Mouse (Mus musculus): ENCODE results near the gene Tmem176b. TPM values are rescaled to one million over a fixed set of nuclear protein-coding genes. Genes with fewer than 3 reads are reported as not detected.

Tmem176b gene
- polyA plus RNA-seq, 3 experiments from 2014 or later: 28.1 to 42.7 (median 29.5) TPM

GRCm38 (mm10) chr6:48785601-48786000 lies 55.7 kb downstream of the Tmem176b start:
- ATAC-seq: no peak

DNA sequence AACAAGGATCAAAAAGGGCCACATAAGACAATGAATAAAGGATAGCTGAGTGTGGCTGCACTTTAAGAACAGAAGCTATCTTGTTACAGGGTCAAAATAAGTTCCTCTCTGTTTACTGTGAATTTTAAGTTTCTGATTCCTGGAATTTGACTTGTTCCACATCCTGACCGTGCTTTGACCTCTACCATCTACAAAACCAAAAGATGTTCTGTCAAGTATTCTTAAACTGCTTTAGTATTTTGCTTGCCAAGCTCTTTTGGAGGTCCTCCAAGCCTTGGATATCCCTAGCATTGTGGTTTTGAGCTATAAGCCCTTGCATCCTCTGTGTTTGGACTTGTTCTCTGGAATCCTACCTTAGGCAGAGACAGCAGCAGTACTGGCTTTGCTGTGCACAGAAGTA lies 56.1 kb downstream of the Tmem176b start:
- ATAC-seq: peak; percentile 32

- ATAC-seq: no peak
Observed at GRCm38 (mm10) chr6:48784406-48784805, 56.9 kb downstream of the Tmem176b start.

Other genes starting within 250 kb of the Tmem176b start
- 1 to 10 TPM; 2.7 to 6.3 (median 2.9) TPM for gene Repin1, start 247.6 kb downstream of the Tmem176b start, polyA plus RNA-seq (2017; shearing (Covaris generic))
- 1 to 10 TPM in 1 of 3 experiments, not detected in 2; 2.7 TPM for gene Gm44965, start 247.6 kb downstream of the Tmem176b start, polyA plus RNA-seq (2017; shearing (Covaris generic))
- gene Zfp775, start 239.4 kb downstream of the Tmem176b start, polyA plus RNA-seq (2017; shearing (Covaris generic)): 1 to 10 TPM; 4.5 to 7.7 (median 7.3) TPM
- 1 to 10 TPM in 2 of 3 experiments, under 1 TPM in 1; 0.40 to 2.2 (median 2.1) TPM for gene AI854703, start 214.7 kb downstream of the Tmem176b start, polyA plus RNA-seq (2017; shearing (Covaris generic))
- 100 to 1,000 TPM; 134 to 165 (median 146) TPM for gene Gimap8, start 194.3 kb downstream of the Tmem176b start, polyA plus RNA-seq (2017; shearing (Covaris generic))
- gene Gimap9, start 165.4 kb downstream of the Tmem176b start, polyA plus RNA-seq (2017; shearing (Covaris generic)): 100 to 1,000 TPM; 236 to 293 (median 290) TPM
- gene Gimap4, start 156.9 kb downstream of the Tmem176b start, polyA plus RNA-seq (2017; shearing (Covaris generic)): 1,000 to 10,000 TPM; 1,788 to 2,089 (median 1,869) TPM
- 1,000 to 10,000 TPM; 1,024 to 1,390 (median 1,261) TPM for gene Gimap6, start 133.3 kb downstream of the Tmem176b start, polyA plus RNA-seq (2017; shearing (Covaris generic))
- gene Gm28053, start 122.9 kb downstream of the Tmem176b start, polyA plus RNA-seq (2017; shearing (Covaris generic)): 10 to 100 TPM; 58.9 to 85.2 (median 59.9) TPM
- gene Gimap7, start 122.9 kb downstream of the Tmem176b start, polyA plus RNA-seq (2017; shearing (Covaris generic)): 100 to 1,000 TPM; 458 to 769 (median 564) TPM
- 100 to 1,000 TPM; 353 to 386 (median 354) TPM for gene Gimap1, start 102.4 kb downstream of the Tmem176b start, polyA plus RNA-seq (2017; shearing (Covaris generic))
- gene Gimap5, start 95.3 kb downstream of the Tmem176b start, polyA plus RNA-seq (2017; shearing (Covaris generic)): 100 to 1,000 TPM; 218 to 266 (median 236) TPM
- gene Gimap3, start 70.6 kb downstream of the Tmem176b start, polyA plus RNA-seq (2017; shearing (Covaris generic)): 1,000 to 10,000 TPM; 1,096 to 1,768 (median 1,751) TPM
- 10 to 100 TPM; 13.3 to 32.6 (median 28.4) TPM for gene Tmem176a, start 577 bp downstream of the Tmem176b start, polyA plus RNA-seq (2017; shearing (Covaris generic))
- not detected for gene Aoc1, start 31.4 kb upstream of the Tmem176b start, polyA plus RNA-seq (2017; shearing (Covaris generic))
- gene 1600015I10Rik, start 88.4 kb upstream of the Tmem176b start, polyA plus RNA-seq (2017; shearing (Covaris generic)): not detected
- gene Doxl2, start 133.5 kb upstream of the Tmem176b start, polyA plus RNA-seq (2017; shearing (Covaris generic)): not detected
- not detected for gene Svs1, start 145.4 kb upstream of the Tmem176b start, polyA plus RNA-seq (2017; shearing (Covaris generic))
- gene Gpnmb, start 195.1 kb upstream of the Tmem176b start, polyA plus RNA-seq (2017; shearing (Covaris generic)): 1 to 10 TPM; 1.2 to 3.5 (median 2.0) TPM
- gene Malsu1, start 232.3 kb upstream of the Tmem176b start, polyA plus RNA-seq (2017; shearing (Covaris generic)): 10 to 100 TPM; 30.8 to 48.9 (median 42.6) TPM

Data from inflammation-experienced regulatory T-cells, adult 6 months (primary cell).